Mouse (Mus musculus) central nervous system, embryonic 14 days (tissue): ENCODE results near the gene Plcxd2. TPM values are rescaled to one million over a fixed set of nuclear protein-coding genes. Genes with fewer than 3 reads are reported as not detected.

Source experiments
- polyA plus RNA-seq: library from polyadenylated mRNA; depleted of rRNA; stranded (reverse); fragments of >200 nt; gene quantifications from 2 replicates; pipeline ENCODE4 v1.2.3, GENCODE M21; 2012; rRNA removed

The Plcxd2 gene
- polyA plus RNA-seq: 9.1 and 11.1 TPM in 2 replicates

GRCm38 (mm10) chr16:46010153-46010905, at the start of gene Plcxd2:
TSS of gene Plcxd2 (minus strand) at chr16:46010218.

GRCm38 (mm10) chr16:45953394-45953793, 56.6 kb downstream of the Plcxd2 start, which contains the start of gene Phldb2:
TSS of gene Phldb2 (minus strand) at chr16:45953598.

Other genes starting within 250 kb of the Plcxd2 start
- gene Phldb2, start 56.6 kb downstream of the Plcxd2 start, polyA plus RNA-seq: 10.9 and 16.2 TPM in 2 replicates
- 0.04 and 0.09 TPM in 2 replicates for gene Cd96, start 110.0 kb upstream of the Plcxd2 start, polyA plus RNA-seq
- 4.2 and 5.9 TPM in 2 replicates for gene Gm4737, start 144.9 kb upstream of the Plcxd2 start, polyA plus RNA-seq